Mouse (Mus musculus) bone marrow macrophage, adult 2 months (primary cell): ENCODE measurements around the gene Wnt1. TPM values are rescaled to one million over a fixed set of nuclear protein-coding genes. Genes with fewer than 3 reads are reported as not detected.
"Not testable (repeated sequence)": the region's sequence is repeated elsewhere in the genome, so short reads cannot be mapped to it uniquely, and the experiment has no call there.

ENCODE experiments used
- H3K27ac ChIP-seq: 2 replicates; pipeline ENCODE4 v1.5.1; 2012; ENCODE audit warnings: low read depth, low read length; ENCODE audit not compliant: insufficient read depth
- H3K4me1 ChIP-seq: 2 replicates; pipeline ENCODE4 v1.6.1; 2012; ENCODE audit warnings: low read length; ENCODE audit not compliant: control insufficient read depth, insufficient read depth
- H3K4me3 ChIP-seq: 2 replicates; pipeline ENCODE4 v1.5.1; 2012; ENCODE audit warnings: mild to moderate bottlenecking, low read length, moderate library complexity; ENCODE audit not compliant: insufficient read depth
- CTCF ChIP-seq: IDR thresholded peaks from 2 replicates; pipeline ENCODE4 v1.5.1; 2012; ENCODE audit warnings: low read depth, mild to moderate bottlenecking, low read length, moderate library complexity
- POLR2A ChIP-seq: IDR thresholded peaks from 2 replicates; pipeline ENCODE4 v1.6.1; 2012; ENCODE audit warnings: mild to moderate bottlenecking, low read depth, low read length, borderline replicate concordance
- polyA plus RNA-seq: library from polyadenylated mRNA; stranded (reverse); fragments of >200 nt; gene quantifications from 2 replicates; pipeline ENCODE4 v1.2.4, GENCODE M21; 2012; ENCODE audit not compliant: missing spikeins, insufficient read depth, insufficient read length

Wnt1 gene
- not detected in 2 replicates for polyA plus RNA-seq

DNA sequence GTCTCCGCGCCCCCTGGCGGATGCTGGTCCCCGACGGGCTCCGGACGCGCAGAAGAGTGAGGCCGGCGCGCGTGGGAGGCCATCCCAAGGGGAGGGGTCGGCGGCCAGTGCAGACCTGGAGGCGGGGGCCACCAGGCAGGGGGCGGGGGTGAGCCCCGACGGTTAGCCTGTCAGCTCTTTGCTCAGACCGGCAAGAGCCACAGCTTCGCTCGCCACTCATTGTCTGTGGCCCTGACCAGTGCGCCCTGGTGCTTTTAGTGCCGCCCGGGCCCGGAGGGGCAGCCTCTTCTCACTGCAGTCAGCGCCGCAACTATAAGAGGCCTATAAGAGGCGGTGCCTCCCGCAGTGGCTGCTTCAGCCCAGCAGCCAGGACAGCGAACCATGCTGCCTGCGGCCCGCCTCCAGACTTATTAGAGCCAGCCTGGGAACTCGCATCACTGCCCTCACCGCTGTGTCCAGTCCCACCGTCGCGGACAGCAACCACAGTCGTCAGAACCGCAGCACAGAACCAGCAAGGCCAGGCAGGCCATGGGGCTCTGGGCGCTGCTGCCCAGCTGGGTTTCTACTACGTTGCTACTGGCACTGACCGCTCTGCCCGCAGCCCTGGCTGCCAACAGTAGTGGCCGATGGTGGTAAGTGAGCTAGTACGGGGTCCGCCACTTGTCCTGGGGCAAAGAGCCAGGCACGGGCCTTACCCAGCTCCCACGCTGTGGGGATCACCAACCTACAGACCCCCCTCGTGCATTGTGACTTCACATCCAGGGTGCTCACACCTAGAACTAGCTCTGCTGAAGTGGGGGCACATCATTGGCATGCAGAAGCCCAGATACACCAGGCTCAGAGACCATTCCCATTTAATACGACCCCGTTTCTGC, at the start of gene Wnt1:
Gene Wnt1 (plus strand): TSS at position 197 of the 875 bp plus-strand sequence.
- Histone ChIP-seq H3K27ac (no peak within 1 kb of the TSS), H3K4me1 (no peaks in the 10 kb centered on the region), H3K4me3 (peak within 1 kb of the TSS; percentile 25)
- no peak for TF ChIP-seq POLR2A
- TF ChIP-seq CTCF = no peak

DNA sequence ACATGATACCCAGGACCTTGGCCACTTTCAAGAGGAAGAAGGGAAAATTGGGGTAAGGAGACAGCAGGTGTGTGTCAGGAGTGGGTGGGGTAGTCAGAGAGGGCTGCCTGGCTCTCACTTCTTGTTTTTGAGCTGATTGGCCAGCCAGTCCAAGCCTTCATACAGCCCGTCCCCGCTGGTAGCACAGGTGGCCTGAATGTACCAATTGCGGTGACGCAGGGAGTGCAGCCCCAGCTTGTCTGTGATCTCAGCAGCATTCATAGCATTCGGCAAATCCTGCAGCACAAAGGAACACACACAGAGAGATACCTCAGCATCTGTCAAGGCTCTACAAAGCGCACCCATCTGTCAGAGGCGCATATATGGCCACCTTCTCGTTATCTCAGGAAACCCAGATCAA, 49.4 kb upstream of the Wnt1 start:
- Histone ChIP-seq H3K4me3 (no peak overlapping the region), H3K27ac (no peak overlapping the region), H3K4me1 (no peaks in the 10 kb centered on the region)
- TF ChIP-seq CTCF = no peak
- no peak for TF ChIP-seq POLR2A

DNA sequence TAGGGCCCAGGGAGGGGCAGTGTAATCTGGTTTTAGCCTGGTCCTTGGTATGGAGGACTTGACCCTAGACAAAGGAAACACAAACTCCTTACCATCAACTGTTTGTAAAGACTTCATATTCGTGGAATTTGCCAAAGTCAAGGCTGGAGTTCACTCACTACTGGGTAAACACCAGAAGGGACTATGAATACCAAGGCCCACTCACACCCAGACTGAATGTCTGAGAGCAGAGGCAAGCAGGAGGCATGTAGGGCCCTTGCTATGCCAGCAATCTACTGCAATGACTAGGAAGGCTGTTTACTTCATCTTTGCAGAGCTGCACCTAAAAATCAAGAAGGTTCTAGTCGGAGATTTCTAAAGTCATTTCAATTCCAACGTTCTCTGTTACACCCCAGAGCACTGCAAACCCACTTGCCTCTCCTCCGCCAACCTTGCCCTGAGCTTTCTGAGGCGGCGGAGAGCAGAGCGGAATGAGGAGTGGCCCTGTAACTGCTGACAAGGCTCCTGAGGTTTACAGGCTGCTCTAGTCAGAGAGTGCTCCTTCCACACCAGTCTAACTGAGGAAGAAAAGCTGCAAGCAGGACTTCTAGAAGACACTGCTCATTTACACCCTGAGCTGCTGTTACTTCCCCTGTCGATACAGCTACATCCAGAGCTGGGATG, 46.8 kb upstream of the Wnt1 start:
- TF ChIP-seq POLR2A (no peak), CTCF (no peak)
- Histone ChIP-seq H3K4me1 (peaks cover 12% of the 10 kb centered on the region), H3K4me3 (no peak overlapping the region), H3K27ac (no peak overlapping the region)

DNA sequence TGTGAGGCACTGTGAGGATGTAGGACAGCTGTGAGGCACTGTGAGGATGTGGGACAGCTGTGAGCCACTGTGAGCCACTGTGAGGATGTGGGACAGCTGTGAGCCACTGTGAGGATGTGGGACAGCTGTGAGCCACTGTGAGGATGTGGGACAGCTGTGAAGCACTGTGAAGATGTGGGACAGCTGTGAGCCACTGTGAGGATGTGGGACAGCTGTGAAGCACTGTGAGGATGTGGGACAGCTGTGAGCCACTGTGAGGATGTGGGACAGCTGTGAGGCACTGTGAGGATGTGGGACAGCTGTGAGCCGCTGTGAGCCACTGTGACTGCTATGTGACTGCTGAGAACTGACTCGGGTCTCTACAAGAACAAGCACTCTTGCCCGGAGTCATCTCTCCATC, 45.8 kb upstream of the Wnt1 start:
- peaks cover 15% of the 10 kb centered on the region for H3K4me1 ChIP-seq
- not testable (repeated sequence) for H3K4me3 ChIP-seq, H3K27ac ChIP-seq

DNA sequence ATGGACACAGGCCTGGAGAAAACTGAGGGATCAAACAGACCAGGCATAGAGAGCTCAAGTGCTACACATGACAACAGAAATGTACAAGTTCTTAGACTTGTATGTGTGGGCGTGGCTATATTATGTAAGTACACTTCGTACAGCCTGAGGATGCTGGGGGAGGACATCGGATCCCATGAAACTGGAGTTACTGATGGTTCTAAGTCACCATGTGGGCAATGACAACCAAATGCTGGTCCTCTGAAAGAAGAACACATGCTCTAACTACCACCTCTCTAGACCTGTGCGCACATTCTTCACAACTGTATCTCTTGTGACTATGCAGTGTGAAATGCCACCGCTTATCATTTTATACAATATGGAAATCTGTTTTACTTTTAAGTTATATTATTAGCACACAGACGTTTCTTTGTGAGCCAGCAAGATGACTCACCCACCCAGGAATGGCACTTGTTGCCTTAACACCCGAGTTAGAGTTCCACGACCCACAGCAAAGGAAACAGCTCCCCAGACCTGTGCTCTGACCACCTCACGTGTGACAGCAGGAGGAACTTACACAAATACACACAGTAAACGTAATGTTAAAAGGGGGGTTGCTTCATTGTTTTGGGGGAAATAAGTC, 43.2 kb upstream of the Wnt1 start:
- no peak for TF ChIP-seq CTCF
- Histone ChIP-seq H3K4me3 (no peak overlapping the region), H3K27ac (no peak overlapping the region), H3K4me1 (peaks cover 15% of the 10 kb centered on the region)

DNA sequence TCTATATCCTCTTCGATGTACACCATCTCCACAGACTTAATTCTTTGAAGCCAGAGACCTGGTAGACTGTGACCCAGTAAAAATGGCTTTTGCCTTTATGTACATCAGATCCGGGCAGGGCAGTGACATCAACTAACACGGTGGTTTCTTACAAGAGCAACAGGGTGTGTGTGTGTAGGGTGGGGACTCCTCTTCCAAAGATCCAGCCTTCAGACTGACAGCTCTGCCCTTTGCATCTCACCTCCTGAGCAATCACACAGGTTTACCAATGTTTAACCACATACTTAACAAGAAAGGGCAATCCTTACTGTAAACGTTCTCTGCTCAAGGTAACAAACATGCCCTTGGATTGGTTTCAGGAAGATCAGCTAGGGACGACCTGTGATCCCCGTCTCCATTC, 42.4 kb upstream of the Wnt1 start:
- Histone ChIP-seq H3K4me1 (peaks cover 15% of the 10 kb centered on the region), H3K4me3 (no peak overlapping the region), H3K27ac (no peak overlapping the region)
- TF ChIP-seq CTCF = no peak
- TF ChIP-seq POLR2A = no peak

DNA sequence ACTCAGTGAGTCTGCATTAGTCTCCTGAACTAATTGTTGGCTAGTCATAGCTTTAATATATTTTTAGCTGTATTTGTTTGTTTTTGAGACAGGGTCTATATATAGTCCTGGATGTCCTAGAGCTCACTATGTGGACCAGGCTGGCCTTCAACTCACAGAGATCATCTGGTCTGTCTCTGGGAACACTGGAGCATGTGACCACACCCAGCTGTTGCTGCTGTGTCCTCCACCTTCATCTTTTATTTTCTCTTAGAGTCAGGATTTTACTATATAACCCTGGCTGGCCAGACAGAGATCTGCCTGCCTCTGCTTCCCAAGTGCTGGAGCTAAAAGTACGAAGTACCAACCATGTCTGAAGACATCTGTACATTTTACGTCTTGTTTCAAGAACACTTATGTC, 40.6 kb upstream of the Wnt1 start:
- peaks cover 15% of the 10 kb centered on the region for H3K4me1 ChIP-seq
- TF ChIP-seq CTCF (no peak), POLR2A (no peak)

DNA sequence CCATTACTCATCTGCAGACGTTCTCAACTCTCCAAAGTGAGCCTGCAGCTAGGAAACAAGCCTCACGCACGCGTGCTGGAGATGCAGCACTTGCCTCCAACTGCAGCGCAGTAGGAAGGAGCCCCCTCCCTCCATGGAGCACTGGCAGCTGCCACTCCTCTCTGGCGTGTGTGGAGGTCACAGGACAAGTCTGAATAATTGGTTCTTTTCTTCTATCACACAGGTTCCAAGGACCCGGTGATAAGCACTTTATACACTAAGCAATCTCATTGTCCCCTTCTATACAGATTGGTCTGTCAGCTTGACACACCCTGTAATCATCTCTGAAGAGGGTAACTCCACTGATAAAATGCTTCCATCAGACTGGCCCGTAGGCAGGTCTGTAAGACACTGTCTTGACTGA, 36.6 kb upstream of the Wnt1 start:
- no peak overlapping the region for H3K27ac ChIP-seq
- TF ChIP-seq POLR2A = no peak
- no peak for TF ChIP-seq CTCF
- H3K4me3 ChIP-seq = no peak overlapping the region
- H3K4me1 ChIP-seq = peaks cover 2% of the 10 kb centered on the region

More for the DNA sequence above, 40.6 kb upstream of the Wnt1 start:
- Histone ChIP-seq H3K27ac (no peak overlapping the region), H3K4me3 (no peak overlapping the region)

DNA sequence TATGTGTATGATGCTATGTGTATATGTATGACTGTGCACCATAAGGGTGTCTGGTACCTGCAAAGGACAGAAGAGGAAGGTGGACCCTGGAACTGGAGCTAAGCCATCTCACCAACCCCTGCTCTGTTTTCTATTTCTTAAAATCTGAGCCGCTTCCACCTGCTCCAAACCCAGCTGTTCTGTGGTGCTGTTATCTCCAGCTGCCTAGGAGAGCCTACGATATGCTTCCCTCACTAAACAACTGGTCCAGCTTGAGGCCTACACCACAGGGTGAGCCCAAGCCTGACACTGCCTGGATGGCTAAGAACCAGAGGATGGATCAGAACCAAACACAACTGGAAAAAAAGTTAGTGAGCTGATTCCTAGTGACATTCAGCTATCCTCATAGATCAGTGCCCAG, 35.5 kb upstream of the Wnt1 start:
- no peak for TF ChIP-seq POLR2A
- no peak for TF ChIP-seq CTCF
- Histone ChIP-seq H3K4me1 (no peaks in the 10 kb centered on the region), H3K4me3 (no peak overlapping the region), H3K27ac (no peak overlapping the region)

DNA sequence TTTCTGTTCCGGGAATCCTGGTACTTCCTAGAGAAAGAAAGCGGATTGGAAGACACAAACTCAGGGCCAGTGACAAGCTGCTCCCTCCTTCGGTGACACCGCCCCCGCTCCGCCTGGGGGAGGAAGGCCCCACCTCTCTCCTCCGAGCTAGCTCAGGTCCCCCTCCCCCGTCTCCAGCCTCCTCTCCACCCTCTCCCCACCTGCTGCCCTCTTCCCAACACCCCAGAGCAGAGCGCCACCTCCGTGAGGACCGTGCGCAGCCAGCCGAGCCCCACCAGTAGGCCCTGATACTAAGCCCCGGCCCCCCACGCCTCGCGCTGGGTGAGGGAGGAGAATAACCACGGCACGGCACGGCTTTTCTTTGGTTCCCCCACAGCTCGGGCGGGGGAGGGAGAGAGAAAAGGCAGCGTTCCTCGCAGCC, 27.4 kb upstream of the Wnt1 start:
- H3K4me3 ChIP-seq = peak overlapping the region; percentile 85
- H3K27ac ChIP-seq = peak overlapping the region; percentile 78
- peaks cover 18% of the 10 kb centered on the region for H3K4me1 ChIP-seq
- TF ChIP-seq CTCF (no peak), POLR2A (no peak)
